Mouse (Mus musculus) adrenal gland, postnatal 14 days (tissue): ENCODE data around the gene Dnaja4. TPM values are rescaled to one million over a fixed set of nuclear protein-coding genes. Genes with fewer than 3 reads are reported as not detected.
"Not testable (repeated sequence)": the region's sequence is repeated elsewhere in the genome, so short reads cannot be mapped to it uniquely, and the experiment has no call there.

Source experiments
- DNase-seq: peaks from one replicate; pipeline ENCODE4 v3.0.0; 2021; ENCODE audit warnings: mixed read lengths
- long read RNA-seq, 2 experiments: library from polyadenylated mRNA; stranded (forward); transcript quantifications; one replicate each; pipeline ENCODE4 v2.0.0; 2021
- total RNA-seq: library from RNA; stranded (reverse); gene quantifications from 2 replicates; pipeline ENCODE4 v1.2.3, GENCODE M21; 2021

Gene Dnaja4
- total RNA-seq, result 15.7 and 18.2 TPM in 2 replicates
- long read RNA-seq, experiment 1, transcript Dnaja4-201 (7 exons, 3,003 nt), result major isoform, 8 of 13 reads
- long read RNA-seq, experiment 1, partial matches to known transcripts, result 1 of 13 reads
- long read RNA-seq, experiment 1, other reads (novel, unspliced or antisense), result 4 of 13 reads
- long read RNA-seq, experiment 2, transcript Dnaja4-201 (7 exons, 3,003 nt), result major isoform, 14 of 20 reads
- long read RNA-seq, experiment 2, partial matches to known transcripts, result 1 of 20 reads
- long read RNA-seq, experiment 2, other reads (novel, unspliced or antisense), result 4 of 20 reads

- DNase-seq, result no peak
Observed at GRCm38 (mm10) chr9:54698318-54699086, at the start of gene Dnaja4. Gene Dnaja4, plus strand, starts transcription at chr9:54698873.

- peak; percentile 70 for DNase-seq
Observed at GRCm38 (mm10) chr9:54649360-54649759, 49.3 kb upstream of the Dnaja4 start.

- DNase-seq, result no peak
Observed at GRCm38 (mm10) chr9:54652778-54653177, 45.9 kb upstream of the Dnaja4 start.

DNA sequence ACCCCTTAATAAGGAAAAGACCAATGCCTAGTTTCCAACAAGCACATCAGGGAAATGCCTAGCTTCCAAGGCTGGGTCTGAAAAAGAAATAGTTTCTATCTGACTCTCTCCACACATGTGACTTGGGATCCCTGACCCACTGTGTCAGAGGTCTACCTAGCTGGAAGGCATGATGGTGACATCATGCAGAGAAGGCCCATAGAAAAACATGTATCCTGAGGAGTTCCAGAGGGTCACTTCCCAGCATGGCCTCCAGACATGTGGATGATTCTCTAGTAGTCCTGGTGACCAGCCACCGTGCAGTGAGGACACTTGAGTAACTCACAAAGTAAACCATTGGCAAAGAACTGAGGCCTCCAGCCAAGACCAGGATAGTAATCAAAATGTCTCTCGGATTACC, 42.8 kb upstream of the Dnaja4 start:
- no peak for DNase-seq

DNA sequence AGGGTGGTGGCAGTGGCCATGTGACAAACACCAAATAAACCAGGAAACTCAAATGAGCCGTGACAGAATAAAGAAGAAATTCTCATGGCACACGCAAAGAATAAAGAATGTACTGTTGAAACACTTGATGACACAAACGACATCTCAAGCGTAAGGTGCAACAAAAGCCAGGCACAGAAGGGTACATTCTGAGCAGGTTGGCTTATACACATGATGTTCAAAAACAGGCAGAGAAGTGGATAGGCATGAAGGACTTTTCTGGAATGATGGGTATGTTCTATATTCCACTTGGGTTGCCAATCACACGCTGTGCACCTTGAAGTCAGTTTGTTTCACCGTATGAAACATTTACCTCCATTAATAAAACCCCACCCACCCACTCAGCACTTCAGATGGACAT, 42.3 kb upstream of the Dnaja4 start:
- DNase-seq, result no peak

DNA sequence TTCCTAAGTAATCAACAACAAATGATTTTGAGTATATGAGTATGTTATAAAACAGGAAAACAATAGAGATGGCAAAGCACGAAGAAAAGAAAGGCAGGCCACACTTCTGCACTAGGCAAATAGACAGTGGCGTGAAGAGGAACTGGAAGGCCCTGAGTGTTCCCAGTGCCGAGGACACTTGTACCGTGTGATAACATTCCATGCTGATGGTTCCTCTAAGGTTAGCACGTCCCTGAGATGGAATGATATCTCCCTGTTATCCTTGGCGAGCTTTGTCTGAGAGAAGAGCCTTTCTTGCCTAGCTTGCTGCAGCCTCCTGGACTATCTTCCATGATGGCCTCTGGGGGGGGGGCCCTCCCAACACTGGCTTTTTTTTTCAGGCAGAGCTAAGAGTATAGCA, 39.9 kb upstream of the Dnaja4 start:
- no peak for DNase-seq

DNA sequence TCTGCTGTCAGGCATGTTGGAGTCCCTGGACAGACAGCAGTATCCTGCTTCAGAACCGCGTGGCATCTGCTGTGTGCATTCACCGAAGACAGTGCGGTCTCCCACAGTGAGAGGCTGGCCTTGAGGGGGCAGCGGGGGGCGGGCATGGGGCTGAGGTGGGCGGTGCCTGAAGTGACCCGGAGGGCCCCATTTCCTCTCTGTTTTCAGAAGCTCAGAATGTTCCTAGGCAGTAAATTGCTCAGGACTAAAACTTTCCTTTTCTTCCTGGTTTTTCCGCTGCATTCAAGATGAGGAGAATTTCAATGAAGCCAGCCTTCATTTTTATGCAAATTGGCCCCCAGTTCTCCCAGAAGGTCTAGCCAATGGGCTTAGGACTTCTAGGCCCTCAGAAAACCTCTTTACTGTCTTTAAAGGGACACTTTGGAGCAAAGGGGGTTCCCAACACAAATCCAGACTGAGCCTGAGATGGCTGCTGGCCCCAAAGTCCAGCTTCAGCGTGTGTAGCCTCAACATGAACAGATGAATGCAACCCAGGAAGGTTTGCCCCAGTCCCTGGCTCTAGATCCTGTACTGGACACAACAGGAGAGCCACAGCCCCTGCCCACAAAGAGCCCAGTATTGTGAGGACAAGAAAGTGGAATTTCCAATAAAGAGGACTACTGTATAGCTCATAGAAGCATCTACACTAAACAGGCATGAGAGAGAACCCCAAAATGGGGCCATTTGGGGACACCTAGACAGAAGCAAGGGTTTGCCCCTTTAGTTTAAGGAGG, 36.9 kb upstream of the Dnaja4 start, which contains the start of gene Acsbg1:
Acsbg1 (minus strand) TSS at position 266 of the 773 bp plus-strand sequence.
- peak; percentile 68 for DNase-seq

DNA sequence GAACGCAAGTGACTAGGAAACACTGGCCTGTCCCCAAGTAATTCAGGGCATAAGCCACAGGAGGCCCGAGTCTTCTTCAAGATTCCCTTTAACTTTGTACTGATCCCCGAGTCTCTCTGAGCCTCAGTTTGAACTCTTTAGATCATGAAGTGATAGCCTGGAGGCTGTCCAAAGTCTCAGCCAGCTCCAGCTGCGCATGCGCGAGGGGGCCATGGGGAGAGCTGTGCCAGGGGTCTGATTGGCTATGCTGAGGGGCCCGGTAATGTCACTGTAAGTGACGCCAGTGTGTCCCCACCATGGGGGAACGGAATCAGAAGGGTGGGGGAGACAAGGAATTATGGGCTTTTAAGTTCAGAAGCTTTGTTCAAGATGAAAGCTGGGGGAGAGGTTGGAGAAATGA, 34.3 kb upstream of the Dnaja4 start:
- DNase-seq, result no peak

- DNase-seq, result no peak
Observed at GRCm38 (mm10) chr9:54666116-54666515, 32.6 kb upstream of the Dnaja4 start.

GRCm38 (mm10) chr9:54668455-54668854, 30.2 kb upstream of the Dnaja4 start:
- no peak for DNase-seq

- DNase-seq, result peak; percentile 45
Observed at GRCm38 (mm10) chr9:54671962-54672361, 26.7 kb upstream of the Dnaja4 start.

DNA sequence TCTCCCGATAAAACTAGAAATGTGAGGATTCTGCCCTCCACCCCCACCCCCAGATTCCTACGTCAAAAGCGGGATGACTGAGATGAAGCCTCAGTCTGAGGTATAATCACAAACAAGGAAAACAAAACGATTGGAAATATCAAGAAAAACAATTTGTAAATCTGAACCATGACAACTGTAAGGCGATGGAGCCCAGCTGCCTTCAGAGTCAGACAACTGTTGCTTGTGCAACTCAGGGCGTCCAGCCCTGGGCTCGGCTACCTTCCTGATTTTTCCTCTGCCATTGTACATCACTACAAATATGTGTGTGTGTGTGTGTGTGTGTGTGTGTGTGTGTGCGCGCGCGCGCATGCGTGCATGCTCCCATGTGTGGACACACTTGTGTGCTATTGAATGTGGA, 24.8 kb upstream of the Dnaja4 start:
- DNase-seq, result no peak

DNA sequence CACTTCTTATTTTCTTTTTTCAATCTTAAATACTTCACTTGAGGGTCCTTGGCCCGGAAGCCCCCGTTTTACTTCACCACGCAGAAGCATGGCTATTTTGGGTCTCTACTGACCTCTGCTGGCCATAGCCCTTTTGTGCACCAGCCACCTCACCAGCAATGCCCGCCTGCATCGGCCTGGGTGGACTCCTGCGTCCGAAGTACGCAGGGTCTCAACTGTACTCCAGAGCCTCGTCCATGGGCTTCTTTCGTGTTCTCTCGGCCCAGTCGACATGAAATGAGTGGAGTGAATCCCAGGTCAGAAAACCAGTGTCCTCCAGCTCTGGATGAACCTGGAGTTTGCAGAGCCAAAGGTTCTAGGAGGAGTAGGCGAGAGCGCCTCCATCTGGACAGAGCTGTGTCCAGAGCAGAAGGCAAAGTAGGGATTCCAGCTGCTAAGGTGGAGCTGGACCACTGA, 22.1 kb upstream of the Dnaja4 start:
- peak; percentile 84 for DNase-seq

DNA sequence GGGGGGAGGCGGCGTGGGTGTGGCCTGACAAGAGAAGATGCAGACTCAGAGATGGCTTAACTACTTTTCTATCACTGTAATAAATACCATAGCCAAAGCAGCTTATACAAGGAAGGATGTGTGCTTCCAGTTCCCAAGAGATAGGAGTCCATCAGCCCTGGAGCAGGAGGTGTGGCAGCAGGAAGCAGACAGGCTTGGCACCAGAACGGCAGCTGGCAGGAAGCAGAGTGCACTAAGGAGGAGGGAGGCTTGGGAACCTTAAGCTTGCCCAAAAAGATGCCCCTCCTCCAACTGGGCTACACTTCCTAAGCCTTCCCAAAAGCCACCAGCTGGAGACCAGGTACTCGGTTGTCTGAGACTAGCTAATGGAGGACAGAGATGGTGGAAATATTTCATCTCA, 15.8 kb upstream of the Dnaja4 start:
- DNase-seq, result no peak

- DNase-seq, result no peak
Observed at GRCm38 (mm10) chr9:54683814-54684605, 14.7 kb upstream of the Dnaja4 start.

DNA sequence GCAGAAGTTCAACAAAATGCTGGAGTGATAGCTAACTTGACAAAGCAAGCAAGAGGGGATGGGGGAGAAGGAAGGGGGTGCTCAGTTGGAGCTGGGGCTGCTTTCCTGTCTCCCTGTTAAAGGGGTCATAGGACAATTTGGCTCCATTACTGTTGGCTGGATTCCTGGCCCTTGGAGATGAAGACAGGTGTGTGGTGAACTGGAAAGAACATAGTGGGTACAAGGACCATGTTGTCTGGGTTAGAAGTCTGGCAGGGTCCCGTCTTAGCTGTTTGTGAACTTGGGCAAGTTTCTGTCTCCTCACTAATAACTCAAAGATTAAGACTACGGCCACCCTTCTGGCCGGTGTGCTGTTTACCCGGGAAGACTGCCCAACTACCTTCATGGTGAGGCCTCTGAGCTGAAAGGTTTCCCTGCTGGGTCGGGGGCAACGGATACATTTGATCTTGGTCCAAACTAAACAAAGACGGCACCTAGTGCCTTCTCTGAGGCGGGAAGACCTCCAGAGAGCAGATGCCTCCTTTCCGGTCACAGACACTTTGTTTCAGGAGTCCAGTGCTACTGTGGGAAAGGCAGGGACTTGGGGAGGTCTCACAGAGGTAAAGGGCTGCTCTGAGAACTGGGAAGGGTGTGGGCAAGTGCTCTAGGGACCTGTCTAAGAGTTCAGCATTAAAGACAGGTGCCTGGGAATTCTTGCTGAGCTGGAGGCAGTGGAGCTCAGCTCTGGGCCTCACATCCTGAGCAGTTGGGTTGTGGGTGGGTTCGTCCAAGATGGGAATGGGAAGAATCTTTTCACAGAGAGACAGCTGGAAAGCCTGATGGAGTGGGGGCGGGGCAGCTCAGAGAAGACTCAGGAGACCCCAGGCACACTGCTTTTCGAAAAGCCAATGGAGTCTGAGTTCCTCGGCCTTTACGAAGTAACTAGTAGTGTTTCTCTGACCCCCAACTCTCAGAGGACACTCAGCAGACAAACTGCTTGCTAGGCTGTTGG, 11.1 kb upstream of the Dnaja4 start:
- DNase-seq, result no peak

GRCm38 (mm10) chr9:54689446-54689845, 9.2 kb upstream of the Dnaja4 start:
- DNase-seq, result no peak

GRCm38 (mm10) chr9:54690697-54691096, 8.0 kb upstream of the Dnaja4 start:
- DNase-seq, result not testable (repeated sequence)

- peak; percentile 52 for DNase-seq
Observed at GRCm38 (mm10) chr9:54691241-54691805, 7.3 kb upstream of the Dnaja4 start.

DNA sequence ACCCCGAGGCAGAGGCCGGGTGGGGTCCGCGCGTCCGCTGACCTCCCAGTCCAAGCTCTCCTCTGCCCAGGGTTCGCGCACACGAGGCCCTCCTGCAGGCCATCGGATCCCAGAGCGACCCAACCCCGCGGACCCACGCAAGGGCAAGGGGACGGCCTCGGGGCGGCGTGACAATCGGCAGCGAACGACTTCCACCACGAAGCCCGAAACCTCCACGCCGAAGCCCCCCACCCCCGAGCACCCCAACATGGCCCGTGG, 343 bp downstream of the Dnaja4 start:
- no peak for DNase-seq
